Mouse (Mus musculus) left cerebral cortex, postnatal 14 days (tissue): ENCODE measurements around the gene Cox20. TPM values are rescaled to one million over a fixed set of nuclear protein-coding genes. Genes with fewer than 3 reads are reported as not detected.
"Not testable (repeated sequence)": the region's sequence is repeated elsewhere in the genome, so short reads cannot be mapped to it uniquely, and the experiment has no call there.

Source experiments
- DNase-seq, 2 experiments: peaks; one replicate each; pipeline ENCODE4 v3.0.0; 2021 to 2022; ENCODE audit warnings: low spot score in 2 of 2, mixed read lengths in 1 of 2
- intact Hi-C: fragments of 180-260 bp; cut with DNase I; formaldehyde crosslinking; loops from one replicate; pipeline ENCODE4 v1.15.1; 2025
- microRNA-seq, 2 experiments: library from miRNA; unstranded; fragments of <30 nt; microRNA quantifications; one replicate each; pipeline ENCODE4 v1.2.0; 2022
- total RNA-seq, 2 experiments: library from RNA; stranded (reverse); gene quantifications; 2 replicates each; pipeline ENCODE4 v1.2.3; 2021

Gene Cox20
- total RNA-seq, 2 experiments from 2014 or later = 29.4 to 29.6 TPM

DNA sequence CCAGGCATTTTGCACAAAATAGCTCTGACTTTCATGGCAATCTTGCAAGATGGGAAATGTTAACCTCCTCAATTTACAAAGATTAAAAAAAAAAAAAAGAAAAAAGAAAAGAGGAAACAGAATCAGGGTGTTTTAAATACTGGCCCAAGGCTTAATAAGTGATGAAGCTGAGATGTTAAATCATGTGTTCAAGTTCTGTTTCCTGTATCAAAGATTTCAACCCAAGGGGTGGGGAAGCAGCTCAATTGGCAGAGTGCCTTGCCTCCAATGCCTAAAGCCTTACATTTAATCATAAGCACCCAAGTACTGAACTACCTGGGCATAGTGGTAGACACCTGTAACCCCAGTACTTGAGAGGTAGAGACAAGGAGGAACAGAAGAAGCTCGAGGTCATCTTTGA, 23.1 kb downstream of the Cox20 start:
- intact Hi-C loops = no loop called here
- DNase-seq = no peak

DNA sequence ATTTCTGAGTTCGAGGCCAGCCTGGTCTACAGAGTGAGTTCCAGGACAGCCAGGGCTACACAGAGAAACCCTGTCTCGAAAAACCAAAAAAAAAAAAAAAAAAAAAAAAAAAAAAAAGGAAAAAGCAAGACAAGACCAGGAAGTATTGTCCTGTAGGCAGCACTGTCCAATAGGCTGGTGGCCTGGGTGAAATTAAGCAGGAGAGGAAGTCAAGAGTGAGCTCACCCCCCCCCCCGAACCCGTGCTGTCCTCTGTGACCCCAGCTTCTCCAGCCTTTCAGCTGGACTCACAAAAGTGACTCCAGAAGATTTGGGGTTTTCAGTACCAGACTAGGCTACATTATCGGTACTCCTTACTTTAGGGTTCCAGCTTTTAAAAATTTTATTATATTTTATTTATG, 23.7 kb downstream of the Cox20 start:
- DNase-seq = no peak
- intact Hi-C loops = no loop called here

DNA sequence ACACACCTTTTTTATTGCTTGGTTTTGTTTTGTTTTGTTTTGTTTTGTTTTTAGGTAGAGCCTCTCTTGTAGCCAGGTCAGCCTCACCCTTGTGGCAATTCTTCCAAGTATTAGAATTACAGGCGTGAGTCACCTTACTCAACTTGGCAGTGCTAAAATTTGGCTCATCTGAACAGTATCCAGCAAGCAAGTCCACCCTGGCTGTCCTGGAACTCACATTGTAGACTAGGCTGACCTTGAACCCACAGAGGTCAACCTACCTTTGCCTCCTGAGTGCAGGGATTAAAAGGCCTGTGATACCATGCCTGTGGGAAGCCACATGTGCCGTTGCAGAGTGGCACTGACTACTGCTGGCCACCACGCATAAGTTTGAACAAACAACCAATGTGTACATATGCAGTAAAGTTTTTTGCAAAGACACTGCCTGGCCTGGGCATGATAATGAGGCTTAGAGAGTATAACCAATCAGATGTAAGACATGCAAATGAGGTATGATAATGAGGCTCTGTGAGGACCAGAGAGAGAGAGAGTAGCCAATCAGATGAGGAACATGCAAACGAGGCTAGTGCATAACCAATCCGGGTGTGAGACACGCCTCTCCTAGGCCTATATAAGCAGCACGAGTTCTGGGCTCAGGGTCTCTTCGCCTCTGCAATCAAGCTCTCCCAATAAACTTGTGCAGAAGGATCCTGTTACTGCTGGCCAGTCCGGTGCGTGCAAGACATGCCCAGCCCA, 25.3 kb downstream of the Cox20 start:
- intact Hi-C loops, DNase-seq: not testable (repeated sequence)

DNA sequence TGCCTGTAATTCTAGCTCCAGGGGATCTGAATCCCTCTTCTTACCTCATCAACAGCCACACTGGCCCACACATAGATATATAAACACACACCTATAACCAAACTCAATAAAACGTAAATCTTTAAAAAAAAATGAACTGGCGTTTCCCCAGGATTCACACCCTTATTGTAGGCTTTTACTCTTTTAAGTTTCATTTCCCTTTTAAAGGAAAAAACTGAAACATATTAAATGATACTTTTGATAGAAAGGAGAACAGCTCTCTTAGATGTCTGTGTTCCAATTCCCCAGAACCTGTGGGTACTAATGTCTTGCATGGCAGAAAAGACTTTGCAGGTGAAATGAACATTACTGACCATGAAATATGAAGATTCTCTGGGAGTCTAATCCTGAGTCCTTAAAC, 31.9 kb downstream of the Cox20 start:
- intact Hi-C loops = no loop called here
- DNase-seq = no peak

DNA sequence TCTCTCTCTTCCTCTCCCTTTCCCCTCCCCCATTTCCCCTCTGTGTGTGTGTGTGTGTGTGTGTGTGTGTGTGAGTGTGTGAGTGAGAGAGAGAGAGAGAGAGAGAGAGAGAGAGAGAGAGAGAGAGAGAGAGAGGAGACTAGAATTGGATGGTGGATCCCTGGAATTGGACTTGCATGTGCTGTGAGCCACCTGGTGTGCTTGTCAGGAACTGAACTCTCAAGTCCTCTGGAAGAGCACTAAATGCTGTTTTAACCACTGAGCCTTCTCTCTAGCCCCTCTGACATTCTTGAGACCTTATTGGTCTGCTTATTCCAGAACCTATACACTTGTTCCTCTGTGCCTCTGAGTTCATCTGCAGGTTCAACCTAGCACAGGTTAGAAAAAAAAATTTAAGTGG, 32.7 kb downstream of the Cox20 start:
- intact Hi-C loops = no loop called here
- no peak for DNase-seq

DNA sequence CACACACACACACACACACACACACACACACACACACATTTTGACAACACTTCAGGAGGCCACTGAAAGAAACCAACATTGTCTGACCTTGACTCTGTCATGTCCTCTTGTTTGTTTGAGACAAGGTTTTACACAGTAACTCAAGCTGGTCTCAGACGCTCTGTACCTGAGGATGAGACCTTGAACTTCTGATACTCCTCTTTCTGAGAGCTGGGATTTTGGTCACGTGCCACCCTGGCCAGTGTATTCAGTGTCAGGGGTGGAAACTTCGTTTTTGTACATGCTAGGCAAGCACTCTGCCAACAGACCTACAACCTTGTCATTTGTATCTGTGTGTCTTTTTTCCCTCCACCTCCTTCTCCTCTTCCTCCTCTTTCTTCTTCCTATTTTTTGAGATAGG, 35.6 kb downstream of the Cox20 start:
- DNase-seq = no peak
- intact Hi-C loops = no loop called here

DNA sequence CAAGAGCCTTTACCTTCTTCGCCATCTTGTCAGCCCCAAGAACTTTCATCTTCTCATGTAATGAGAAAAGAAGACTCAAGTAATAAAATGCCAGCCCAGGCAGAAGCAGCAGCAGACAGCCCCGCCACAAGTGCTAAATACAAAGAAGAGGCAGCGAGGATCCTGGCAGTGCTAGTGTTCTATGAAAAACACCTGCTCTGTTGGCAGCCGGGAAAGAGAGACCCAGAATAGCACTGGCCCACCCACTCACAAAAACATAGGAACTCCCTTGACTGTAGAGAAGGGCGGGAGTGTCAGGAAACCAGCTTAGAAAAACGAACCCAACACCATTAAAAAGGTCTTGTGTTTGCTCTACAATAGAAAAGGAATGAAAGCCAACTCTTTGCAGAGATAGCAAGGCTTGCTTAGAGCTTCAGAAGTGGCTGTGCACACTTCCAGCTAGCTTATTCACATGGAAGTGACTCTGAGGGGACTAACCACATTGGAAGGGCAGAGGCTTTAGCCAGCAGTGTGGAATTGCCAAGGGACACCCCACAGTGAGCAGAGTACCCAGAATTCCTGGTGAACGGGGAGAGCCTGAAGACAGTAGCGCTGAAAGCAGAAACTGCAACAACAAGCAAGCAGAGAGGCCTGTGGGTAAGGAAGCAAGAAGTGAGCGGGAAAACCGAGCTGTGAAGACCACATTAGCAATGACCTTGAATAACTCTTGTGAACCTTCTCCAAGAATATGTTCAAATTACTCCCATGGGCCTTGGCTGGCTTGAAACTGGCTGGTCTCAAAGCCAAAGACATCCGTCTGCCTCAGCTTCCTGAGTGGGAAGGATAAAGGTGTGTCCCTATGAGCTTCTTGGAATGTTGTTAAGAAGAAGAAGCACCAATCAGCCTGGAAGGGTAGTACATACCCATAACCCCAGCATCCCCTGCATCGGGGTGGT, 39.1 kb downstream of the Cox20 start:
- DNase-seq = peak; percentile 73 to 90
- intact Hi-C loops = no loop called here

DNA sequence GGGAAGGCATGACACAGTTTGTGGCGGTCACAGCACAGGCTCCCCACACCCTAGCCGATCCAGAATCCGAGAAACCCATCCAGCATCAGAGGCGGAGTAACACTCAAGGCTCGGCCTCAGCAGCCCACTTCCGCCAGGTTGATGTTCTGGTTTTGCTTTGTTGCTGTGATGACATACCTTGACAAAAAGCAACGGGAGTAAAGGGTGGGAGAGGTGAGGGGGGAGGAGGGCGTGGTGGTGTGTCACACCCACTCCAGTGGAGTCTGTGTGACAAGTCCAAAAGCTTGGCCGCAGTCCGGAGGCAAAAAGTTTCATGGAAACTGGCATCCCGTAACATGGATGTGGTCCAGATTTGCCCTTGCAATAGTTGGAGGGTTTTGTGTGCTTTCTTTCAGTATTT, 41.3 kb downstream of the Cox20 start:
- intact Hi-C loops = no loop called here
- no peak for DNase-seq

DNA sequence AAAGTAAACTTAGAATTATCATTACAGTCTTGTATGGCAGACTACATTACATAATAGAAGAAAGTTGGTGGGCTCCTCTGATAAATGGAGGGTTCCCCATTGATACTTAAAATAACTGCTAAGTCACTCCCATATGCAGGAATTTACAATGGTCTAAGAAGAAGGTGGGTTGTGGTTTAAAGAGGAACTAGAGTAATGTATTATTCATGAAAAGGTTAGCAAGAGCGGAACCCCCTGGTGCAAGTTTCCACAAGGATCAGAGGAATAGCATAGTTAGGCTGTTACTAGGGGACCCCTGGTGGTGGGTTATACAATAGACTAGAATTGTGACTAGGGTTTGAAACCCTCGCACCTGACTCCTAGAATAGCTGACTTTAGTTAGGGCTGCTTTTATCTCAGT, 41.8 kb downstream of the Cox20 start:
- intact Hi-C loops = no loop called here
- DNase-seq = no peak

DNA sequence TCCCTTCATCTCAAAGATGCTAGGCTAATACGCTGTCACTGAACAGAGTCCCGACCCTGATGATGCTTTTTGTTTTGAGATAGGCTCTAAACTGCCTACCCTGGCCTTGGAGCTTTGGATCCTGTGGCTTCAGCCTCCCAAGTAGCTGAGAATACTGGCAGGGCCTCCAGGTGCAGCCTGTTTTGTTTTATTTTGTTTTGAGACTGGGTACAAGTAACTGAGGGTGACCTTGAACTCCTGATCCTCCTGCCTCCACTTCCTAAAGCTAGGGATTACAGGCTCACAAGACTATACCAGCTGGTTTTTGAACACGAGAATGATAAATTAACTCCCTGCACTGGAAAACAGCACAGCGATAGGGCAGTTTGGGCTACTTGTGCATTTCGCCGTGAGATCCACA, 46.2 kb downstream of the Cox20 start:
- no peak for DNase-seq
- intact Hi-C loops = loop anchor here (5.0 kb wide), 1 partner anchor 42 kb away; the partner anchor contains the start of gene Efcab2

DNA sequence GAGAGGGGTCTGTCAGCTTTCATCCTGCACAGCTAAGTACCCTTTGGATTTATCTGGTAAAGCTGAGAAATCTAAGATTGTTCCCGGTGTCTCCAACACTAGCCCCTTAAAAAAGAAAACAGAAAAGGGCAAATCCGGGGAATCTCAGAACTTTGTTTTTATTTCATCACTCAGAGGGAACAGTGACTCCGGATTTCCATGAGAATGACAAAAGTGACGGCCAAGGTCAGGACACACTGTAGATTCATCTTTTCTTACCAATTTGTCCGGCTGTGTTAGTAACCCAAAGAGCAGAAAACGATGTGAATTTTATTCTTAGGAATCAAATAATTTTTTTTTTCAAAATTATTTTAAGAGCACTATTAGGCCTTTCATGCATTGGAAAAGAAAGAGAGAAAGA, 49.2 kb downstream of the Cox20 start:
- intact Hi-C loops = loop anchor here (2.0 to 5.0 kb wide), 3 partner anchors 31 to 49 kb away; partner anchors contain the start of genes Cox20, Efcab2 and Hnrnpu
- DNase-seq = no peak

DNA sequence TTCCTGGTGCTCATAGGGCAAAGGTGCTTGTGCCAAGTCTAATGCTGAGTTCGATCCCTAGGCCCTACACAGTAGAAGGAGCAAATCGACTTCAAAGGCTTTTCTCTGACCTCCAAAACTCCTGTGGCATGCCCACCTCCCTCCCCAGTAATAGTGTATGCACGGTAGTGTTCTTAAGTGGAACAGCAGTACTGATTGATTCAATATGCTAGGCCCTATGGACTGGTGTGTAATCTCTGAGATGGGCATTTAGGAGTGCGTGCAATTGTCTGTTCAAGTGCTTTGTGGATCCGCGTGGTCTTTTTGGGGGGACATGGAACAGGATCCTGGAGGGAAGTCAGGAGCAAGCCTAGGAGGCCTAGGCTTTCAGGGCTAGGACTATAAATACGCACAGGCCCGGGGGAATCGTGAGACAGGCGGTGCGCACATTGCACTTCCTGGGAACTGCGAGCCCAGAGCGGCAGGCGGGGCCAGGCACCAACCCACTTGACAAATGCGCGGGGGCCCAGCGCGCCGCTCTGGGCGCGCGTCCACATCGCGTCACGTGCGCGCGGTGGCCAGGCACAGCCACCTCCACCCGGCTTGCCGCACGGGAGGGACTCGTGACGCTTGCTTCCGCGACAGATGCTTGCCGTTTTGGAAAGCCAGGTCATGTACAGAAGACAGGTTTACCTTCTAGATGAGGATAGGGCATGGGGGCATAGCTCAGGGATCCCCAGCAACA, 49.8 kb downstream of the Cox20 start:
- intact Hi-C loops = loop anchor here (2.0 to 5.0 kb wide), 3 partner anchors 32 to 50 kb away; partner anchors contain the start of genes Cox20, Efcab2 and Hnrnpu
- DNase-seq = peak; percentile 94 to 96

DNA sequence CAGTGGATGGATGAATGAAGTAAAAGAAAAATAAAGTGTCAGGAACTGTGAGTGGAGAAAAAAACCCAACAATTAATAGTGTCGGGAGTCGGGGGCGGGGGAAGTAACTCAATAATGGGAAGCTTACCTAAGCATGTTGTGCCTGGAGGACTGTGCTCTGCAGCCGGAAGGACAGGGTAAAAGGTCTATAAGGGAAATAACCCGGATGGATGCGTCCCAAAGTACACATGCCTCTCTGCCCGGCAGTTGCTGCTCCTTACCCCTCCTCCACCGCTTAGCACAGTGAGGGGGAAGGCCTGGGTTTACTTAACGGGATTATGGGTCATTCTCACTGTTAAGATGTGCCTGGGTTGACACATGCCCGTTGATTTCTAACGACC, 50.3 kb downstream of the Cox20 start:
- DNase-seq = peak in 1 of 2 experiments; percentile 18
- intact Hi-C loops = loop anchor here (2.0 to 5.0 kb wide), 3 partner anchors 32 to 50 kb away; partner anchors contain the start of genes Cox20, Efcab2 and Hnrnpu

Small RNA genes within 50 kb of the gene (microRNA-seq; reads per million reads assigned to microRNA genes)
- 0 reads per million in 2 experiments for gene Gm27458

Other genes starting within 250 kb of the Cox20 start
- gene Desi2, start 131.7 kb upstream of the Cox20 start, total RNA-seq = 10 to 100 TPM; 21.3 to 23.3 TPM
- 100 to 1,000 TPM; 400 to 403 TPM for gene Hnrnpu, start 18.7 kb downstream of the Cox20 start, total RNA-seq
- 10 to 100 TPM in 1 of 2 experiments, 1 to 10 TPM in 1; 9.8 to 11.3 TPM for gene Efcab2, start 87.0 kb downstream of the Cox20 start, total RNA-seq
- 10 to 100 TPM; 11.6 to 11.8 TPM for gene Kif26b, start 210.0 kb downstream of the Cox20 start, total RNA-seq